Mouse (Mus musculus): ENCODE results near the gene Adarb2.
A peak's percentile ranks its signal among the peaks of the same experiment; 100 is the strongest.

Gene Adarb2

DNA sequence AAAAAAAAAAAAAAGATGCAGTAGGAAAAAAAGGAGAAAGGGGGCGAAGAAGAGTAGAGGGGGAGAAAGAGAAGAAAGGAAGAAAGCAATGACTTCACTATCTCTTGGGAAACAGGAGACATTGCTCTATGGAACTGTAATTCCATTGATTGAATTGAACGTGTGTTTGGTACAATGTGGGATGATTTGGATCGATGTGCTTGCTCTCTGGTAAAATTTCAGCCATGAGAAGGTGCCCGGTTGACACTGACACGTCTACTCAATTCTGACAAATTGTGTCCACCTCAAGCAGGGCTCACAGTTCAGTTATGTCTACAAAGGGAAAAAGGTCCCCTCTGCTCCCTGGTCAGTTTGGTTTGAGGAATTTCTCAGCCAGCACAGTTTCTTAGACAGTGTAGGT lies 495.8 kb downstream of the Adarb2 start:
- DNase-seq, result no peak

DNA sequence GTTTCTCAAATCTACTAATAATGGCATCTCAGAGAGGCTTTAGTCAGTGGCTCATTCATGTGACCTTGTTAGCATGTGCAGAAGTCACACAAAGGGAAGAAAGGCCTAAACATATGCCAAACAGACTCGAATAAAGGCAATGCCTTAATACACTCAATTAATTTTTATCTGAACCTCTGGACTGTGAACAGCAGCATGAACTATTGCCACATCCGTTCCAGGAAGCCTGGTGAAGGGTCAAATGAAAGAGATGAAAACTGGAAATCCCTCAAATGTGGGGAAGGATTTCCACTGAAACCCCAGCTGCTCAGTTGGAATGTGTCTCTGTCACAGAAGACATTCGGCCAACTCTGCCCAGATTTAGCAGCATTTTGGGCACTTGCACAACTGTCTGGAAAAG lies 497.2 kb downstream of the Adarb2 start:
- no peak for DNase-seq

- no peak for DNase-seq
These were observed 498.3 kb downstream of the Adarb2 start for GRCm38 (mm10) chr13:8700981-8701380.

DNA sequence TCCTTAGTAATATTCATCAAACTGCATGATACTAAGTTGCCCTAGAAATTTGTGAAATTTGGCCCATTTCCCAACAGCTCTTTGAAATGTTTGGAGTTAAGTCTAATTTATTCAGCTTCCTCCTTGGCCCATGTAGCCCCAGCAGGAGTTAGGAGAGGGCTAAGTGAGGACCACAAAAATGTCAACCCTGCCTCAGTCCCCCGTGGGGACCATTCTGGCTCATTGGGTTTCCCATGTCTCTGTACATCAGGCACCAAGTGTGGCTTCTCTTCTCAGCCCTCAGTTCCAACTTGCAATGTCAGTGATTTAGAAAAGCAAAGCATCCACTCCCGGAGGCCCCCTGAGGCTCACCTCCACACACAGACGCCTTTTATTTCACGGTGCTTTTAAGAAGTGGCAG lies 502.6 kb downstream of the Adarb2 start:
- DNase-seq, result no peak

DNA sequence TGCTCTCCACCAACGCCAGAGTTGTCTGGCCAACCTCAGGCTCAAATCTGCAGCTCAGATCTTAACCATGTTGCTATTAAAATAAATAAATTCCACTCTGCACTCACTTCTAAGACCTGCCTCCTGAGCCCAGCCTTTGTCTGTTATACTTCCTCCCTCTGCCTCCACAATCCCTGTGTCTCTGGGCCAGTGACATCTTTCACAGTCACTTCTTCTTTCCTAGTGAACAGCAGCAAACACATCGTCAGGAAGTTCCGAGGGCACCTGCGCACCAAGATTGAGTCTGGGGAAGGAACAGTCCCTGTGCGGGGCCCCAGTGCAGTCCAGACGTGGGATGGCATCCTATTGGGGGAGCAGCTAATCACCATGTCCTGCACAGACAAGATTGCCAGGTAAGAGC lies 510.7 kb downstream of the Adarb2 start:
- no peak for DNase-seq

- DNase-seq, result no peak
These were observed 527.4 kb downstream of the Adarb2 start for GRCm38 (mm10) chr13:8729972-8730645.

- no peak for DNase-seq
These were observed 534.6 kb downstream of the Adarb2 start for GRCm38 (mm10) chr13:8737139-8737865.

DNA sequence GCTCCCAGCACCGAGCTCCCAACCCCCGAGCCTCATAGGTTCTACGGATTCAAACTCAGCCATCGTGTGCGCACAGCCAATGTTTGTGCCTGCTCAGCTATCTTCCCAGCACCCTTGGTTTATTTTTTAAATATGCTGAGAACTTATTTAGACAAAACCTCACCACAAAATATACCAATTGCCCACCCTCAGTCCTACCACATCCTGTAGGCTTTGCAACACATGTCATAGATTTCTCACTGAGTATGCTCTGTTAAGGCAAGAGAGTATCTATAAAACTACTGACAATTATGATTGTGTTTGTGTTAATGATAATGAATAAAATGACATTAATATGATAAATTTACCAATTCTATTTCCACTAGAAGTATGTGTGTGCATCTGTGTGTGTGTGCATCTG lies 540.1 kb downstream of the Adarb2 start:
- DNase-seq, result no peak

DNA sequence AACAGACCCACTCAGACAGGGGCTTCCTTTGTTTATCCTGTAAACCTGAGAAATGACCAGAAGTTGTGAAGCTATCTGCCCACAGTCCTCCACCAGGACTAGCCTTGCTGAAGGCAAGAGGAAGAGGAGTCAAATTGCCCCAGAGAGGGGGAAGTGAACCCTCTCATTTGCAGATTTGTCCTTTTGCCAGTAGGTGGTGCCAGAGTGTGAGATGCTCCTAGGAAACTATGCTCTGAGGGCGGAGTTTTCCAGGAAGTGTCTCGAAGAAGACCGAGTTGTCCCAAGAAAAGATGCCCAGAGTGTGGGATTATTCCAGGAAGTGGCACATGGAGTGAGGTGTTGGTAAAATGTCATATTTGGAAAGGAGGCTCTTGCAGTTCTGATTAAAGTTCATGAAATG lies 541.9 kb downstream of the Adarb2 start:
- DNase-seq, result no peak

- DNase-seq, result no peak
These were observed 542.9 kb downstream of the Adarb2 start for GRCm38 (mm10) chr13:8745596-8745995.

- no peak for DNase-seq
These were observed 546.8 kb downstream of the Adarb2 start for GRCm38 (mm10) chr13:8749451-8749850.

- no peak for DNase-seq
These were observed 558.3 kb downstream of the Adarb2 start for GRCm38 (mm10) chr13:8760940-8761339.

DNA sequence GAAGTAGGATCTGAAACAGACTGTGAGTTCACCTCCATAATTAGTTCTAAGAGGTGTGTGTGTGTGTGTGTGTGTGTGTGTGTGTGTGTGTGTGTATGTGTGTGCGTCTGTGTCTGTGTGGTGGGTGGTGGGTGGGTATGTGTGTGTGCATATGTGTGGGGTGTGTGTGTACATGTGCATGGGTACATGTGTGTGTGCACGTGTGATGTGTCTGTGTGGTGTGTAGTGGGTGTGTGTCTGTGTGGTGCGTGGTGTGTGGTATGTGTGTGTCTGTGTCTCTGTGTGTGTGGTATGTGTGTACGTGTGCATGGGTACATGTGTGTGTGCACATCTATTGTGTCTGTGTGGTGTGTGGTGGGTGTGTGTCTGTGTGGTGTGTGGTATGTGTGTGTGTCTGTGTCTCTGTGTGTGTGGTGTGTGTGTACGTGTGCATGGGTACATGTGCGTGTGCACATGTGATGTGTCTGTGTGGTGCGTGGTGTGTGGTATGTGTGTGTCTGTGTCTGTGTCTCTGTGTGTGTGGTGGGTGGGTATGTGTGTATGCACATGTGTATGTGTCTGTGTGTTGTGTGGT lies 567.1 kb downstream of the Adarb2 start:
- no peak for DNase-seq

- no peak for DNase-seq
These were observed 568.0 kb downstream of the Adarb2 start for GRCm38 (mm10) chr13:8770616-8771015.

- peak in 1 of 2 experiments; percentile 31 for DNase-seq
These were observed 577.8 kb downstream of the Adarb2 start for GRCm38 (mm10) chr13:8780441-8780840.

DNA sequence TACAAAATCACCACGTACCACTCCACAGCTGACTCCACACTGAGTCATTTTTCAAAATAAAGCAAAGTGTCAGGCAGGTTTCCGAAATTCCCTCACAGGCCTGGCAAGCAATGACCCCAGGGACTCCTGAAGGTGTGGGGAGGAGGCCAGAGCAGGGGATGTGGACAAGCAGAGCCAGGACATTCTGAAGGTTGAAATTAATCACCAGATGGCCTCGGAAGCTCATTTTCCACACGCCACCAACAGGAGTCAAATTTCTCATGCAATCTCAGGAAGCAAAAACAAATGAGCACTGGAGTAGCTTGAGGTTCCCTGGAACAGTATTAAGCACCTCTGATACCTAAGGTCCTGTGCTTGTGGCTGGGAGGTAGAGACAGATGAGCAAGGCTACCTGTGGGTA lies 580.0 kb downstream of the Adarb2 start:
- no peak for DNase-seq

GRCm38 (mm10) chr13:8783686-8784307 lies 581.1 kb downstream of the Adarb2 start:
- no peak for DNase-seq

DNA sequence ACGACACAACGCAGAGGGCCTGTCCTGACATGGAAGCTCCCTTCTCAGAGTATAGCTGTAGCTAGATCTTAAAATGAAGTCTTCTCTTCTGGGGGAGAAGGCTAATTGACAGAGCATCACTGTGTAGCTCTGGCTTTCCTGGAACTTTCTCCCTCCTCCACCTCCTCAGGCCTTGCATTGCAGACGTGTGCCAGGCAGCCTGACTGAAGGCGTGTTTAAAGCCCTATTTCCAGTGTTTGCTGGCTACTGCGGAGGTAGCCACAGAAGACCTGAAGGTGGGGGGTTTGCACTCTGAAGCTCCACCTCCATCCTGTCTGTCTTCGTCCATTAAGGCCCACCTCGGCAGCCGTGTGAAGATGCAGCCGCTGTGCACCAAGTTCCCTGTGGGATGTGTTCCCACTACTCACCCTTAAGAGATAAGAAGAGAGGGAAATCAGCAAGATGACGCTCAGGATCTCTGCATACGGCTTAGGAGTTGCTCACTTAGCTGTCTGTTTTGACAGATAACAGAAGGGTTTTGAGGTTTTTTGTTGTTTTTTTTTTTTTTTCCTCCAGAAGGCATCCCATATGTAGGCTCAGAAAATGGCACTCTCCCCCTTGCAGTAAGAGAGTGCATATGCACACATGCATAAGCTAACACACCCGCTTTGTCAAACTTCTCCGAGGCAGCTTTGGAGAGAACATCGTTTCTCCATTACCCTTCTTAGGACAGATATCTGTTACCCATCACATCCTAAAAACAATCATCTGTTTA lies 581.8 kb downstream of the Adarb2 start:
- no peak for DNase-seq

DNA sequence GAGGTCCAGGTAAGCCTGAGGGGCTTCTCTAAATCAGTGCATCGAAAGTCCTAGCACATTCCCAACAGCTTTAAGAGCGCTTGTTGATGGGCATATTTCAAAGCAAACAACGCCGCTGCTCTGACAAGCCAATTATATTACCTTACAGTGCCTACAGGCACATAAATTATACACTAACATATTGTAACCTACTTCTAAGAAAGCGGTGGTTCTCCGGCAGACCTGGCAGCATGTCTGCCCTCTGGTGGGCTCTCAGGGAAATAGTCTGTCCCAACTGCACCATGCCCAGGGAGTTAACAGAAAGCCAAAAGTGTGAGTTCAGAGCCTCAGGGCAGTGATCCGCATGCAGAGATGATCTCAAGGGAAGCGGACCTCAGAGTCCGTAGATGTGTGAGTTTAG lies 582.5 kb downstream of the Adarb2 start:
- peak in 1 of 2 experiments; percentile 9 for DNase-seq

- DNase-seq, result no peak
These were observed 590.6 kb downstream of the Adarb2 start for GRCm38 (mm10) chr13:8793217-8793616.

DNA sequence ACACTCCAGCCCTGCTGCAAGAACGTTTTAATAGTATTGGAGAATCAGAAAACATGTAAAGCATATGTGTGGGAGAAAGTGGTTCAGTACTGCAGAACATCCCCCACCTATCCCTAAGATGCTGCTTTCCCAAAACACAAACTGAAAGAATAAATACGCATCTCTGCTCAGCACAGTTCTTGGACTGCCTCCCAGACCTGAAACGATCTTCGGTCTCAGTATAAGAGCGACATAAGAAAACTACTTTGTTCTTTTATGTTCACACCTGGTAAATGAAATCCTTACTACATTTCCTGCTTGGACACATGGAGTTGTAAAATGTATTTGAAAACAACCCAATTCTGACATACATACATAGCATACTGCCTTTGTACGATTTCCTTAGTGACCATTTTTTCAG lies 597.9 kb downstream of the Adarb2 start:
- DNase-seq, result no peak

- DNase-seq, result no peak
These were observed 603.3 kb downstream of the Adarb2 start for GRCm38 (mm10) chr13:8805931-8806330.
